Mouse (Mus musculus) lung, adult 2 months (tissue): ENCODE measurements around the gene Pax1.

Experiments used
- CTCF ChIP-seq: fragments of 200-500 bp; IDR thresholded peaks from 2 replicates; pipeline ENCODE4 v1.5.1; 2011; ENCODE audit warnings: mild to moderate bottlenecking, low read length, control low read depth; ENCODE audit not compliant: insufficient read depth
- POLR2A ChIP-seq: fragments of 200-500 bp; IDR thresholded peaks from 2 replicates; pipeline ENCODE4 v1.6.1; 2011; ENCODE audit warnings: low read depth, mild to moderate bottlenecking, control low read depth, low read length, borderline replicate concordance; ENCODE audit errors: extremely low read depth

DNA sequence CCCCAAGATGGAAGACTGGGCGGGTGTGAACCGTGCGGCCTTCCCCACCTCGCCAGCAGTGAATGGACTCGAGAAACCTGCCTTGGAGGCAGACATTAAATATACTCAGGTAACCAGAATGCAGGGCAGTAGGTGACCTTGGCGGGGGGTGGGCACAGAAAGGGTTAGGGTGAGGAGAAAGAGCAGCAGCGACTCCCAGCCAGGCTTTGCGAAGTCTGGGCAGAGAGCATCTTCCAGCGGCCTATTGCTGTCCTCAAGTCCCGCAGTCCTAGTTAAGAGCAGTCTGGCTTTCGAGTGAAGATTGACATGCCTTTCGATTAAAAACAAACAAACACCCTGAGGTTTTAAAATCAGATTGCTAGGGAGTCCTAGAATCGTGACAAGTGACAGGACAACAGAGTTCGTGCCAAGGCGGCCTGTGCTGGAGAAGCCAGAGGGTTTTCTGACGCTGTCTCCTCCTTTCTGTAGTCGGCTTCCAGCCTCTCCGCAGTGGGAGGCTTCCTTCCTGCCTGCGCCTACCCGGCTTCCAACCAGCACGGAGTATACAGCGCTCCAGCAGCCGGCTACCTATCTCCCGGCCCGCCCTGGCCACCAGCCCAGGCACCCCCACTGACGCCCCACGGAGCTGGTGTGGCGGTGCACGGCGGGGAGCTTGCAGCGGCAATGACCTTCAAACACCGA is 6.3 kb downstream of the Pax1 start:
- TF ChIP-seq CTCF (no peak), POLR2A (no peak)
